Mouse (Mus musculus) liver, adult (tissue): ENCODE measurements around the gene Fbxo3.

Experiments
- GATA4 ChIP-seq: IDR thresholded peaks from 2 replicates; pipeline ENCODE4 v1.6.1; 2014; ENCODE audit warnings: mild to moderate bottlenecking, low read length; ENCODE audit not compliant: insufficient replicate concordance

The Fbxo3 gene

GRCm38 (mm10) chr2:104030381-104030780, 2.9 kb downstream of the Fbxo3 start:
- TF ChIP-seq GATA4 = no peak

DNA sequence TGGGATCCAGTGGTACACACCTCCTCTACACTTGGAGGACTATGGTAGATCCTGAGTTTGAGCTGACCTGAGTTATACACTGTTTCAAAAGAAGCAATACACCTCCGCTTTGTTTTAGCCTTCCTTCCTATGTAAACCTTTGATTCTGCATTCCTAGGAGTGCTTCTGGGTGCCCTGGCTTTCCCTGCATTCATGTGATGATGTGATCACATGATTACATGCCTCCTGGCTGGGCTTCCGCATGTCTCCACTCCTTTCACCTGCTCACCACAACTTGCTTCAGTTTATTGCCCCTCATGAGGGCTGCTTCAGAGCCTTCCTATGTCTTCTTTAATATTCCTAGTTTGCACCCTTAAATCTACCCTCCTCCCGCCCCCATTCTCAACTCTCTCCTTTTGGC, 4.5 kb downstream of the Fbxo3 start:
- TF ChIP-seq GATA4 = no peak

GRCm38 (mm10) chr2:104034832-104035472, 7.4 kb downstream of the Fbxo3 start:
- no peak for TF ChIP-seq GATA4

- no peak for TF ChIP-seq GATA4
Measured at GRCm38 (mm10) chr2:104035595-104035994, 8.1 kb downstream of the Fbxo3 start.

DNA sequence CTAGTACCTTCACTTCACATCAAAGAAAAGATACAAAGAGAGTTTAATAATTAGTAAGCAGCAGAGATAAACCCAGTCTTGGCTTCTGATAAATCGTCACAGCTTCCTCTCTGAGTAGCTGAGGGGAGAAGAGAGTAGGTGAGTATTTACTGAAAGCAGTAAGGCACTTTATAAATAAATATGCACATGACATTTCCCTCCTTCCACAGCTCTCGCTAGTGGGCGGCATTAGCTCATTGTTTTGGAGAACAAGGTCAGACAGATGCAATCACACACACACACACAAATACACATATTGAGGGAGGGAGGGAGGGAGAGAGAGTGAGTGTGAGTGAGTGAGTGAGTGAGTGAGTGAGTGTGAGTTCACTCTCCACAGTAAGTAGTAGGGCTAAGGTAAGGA, 8.8 kb downstream of the Fbxo3 start:
- no peak for TF ChIP-seq GATA4

DNA sequence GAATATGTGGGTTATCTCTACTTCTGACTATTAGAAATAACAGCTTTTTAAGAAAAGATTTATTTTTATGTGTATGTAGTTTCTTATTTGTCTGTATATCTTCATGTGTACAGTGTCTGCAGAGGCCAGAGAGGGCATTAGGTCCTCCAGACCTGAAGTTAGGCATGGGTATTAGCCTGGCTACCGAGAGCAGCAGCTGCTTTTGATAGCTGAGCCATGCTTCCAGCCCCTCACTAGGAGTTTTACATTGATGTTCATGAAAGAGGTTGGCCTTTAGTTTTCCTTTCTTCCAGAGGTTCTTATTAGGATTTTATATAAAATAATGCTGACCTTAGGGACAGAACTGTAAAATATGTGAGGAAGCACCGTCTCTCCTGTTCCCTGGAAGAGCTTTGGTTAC, 10.7 kb downstream of the Fbxo3 start:
- TF ChIP-seq GATA4 = no peak

- TF ChIP-seq GATA4 = no peak
Measured at GRCm38 (mm10) chr2:104041632-104042031, 14.1 kb downstream of the Fbxo3 start.

- TF ChIP-seq GATA4 = no peak
Measured at GRCm38 (mm10) chr2:104042766-104043165, 15.2 kb downstream of the Fbxo3 start.

- TF ChIP-seq GATA4 = no peak
Measured at GRCm38 (mm10) chr2:104043624-104044478, 16.3 kb downstream of the Fbxo3 start.

DNA sequence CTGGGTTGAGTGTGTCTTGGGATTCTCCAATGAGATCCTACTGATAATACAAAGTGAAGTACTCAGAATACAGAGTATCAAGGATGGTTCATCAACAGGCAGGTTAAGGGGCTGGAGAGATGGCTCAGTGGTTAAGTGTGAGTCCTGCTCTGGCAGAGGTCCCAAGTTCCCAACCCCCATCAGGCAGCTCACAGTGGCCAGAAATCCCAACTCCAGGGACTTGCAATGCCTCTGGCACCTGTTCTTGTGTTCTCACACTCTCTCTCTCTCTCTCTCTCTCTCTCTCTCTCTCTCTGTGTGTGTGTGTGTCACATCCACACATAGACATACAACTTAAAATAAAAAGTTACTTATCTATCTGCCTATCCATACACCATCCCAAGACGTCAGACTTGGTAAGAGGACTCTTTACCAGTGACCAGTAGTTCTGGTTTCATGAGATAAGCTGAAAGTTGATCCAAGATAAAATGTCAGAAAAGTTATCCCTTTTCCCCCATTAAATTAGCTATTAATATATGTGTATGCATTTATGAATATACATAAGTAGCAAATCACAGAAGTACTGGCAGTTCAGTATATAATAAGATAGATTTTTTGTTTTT, 17.1 kb downstream of the Fbxo3 start:
- TF ChIP-seq GATA4 = no peak

DNA sequence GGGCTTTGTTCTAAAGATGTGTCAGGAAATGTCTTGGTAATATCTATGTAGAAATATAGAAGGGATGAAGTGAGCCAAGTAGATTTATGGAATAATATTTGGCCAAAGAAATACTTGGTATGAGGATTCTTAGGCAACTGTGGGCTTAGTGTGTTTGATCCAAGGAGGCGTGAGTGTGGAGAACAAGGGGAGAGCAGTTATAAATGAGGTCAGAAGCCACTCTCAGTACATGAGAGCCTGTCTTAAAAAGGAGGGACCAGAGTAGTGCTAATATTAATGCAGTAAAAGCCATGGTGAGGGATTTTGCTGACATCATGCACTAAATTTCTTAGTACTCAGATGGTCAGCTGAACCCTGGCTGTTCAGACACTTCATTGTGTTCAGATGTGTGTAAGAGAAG, 30.9 kb downstream of the Fbxo3 start:
- TF ChIP-seq GATA4 = no peak

- TF ChIP-seq GATA4 = no peak
Measured at GRCm38 (mm10) chr2:104058954-104059353, 31.4 kb downstream of the Fbxo3 start.

DNA sequence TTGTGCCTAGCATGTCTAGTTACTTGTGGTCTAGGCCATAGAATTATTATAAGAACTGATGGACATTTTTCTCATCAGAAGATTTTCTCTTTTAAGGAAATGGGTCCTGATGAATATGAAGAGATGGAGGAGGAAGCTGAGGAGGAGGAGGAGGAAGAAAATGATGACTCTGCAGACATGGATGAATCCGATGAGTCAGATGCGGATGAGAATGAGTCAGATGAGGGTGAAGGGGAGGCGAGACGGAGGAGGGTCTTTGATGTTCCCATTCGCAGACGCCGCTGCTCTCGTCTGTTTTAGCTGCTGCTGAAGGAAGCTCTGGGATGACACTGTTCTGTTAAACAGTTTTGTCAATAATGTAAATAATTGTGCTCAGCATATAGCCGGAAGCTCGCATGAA, 32.3 kb downstream of the Fbxo3 start:
- no peak for TF ChIP-seq GATA4

DNA sequence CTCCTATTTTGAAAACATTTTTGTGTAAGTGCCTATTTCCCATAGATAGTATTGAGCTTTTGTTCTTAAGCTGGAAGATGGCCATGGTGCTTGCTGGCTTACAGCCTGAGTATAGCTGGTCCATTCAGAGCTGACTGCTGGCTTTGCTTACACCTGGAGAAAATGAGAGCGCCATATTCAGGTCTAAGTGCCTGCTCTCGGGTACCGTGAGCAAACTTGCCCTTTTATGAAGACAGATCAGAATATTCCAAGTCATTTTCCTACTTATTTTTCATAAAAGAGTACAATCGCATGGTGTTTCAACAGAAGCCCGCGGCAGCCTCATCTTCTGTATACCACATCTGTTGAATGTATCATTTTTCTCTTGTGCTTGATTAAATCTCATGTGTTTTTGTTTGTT, 33.5 kb downstream of the Fbxo3 start:
- TF ChIP-seq GATA4 = no peak

DNA sequence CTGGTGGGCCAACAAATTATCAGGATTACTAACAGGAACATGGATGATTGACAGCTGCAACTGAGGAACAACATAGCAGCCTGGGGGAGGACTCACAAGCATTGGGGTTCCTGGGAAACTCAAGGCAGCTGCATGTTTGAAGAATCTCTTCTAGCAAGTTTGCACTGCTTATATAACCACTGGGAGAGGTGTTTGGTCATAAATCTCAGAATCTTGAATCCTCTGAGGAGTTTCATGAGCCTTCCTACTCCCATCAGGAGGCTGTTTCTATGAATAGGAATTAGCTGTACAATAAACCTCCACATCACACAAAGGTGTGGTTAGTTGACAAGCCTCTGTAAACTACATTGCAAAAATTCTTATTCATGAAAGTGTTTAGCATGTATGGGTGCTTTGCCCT, 35.1 kb downstream of the Fbxo3 start:
- no peak for TF ChIP-seq GATA4

GRCm38 (mm10) chr2:104064152-104064551, 36.6 kb downstream of the Fbxo3 start:
- no peak for TF ChIP-seq GATA4
